Mouse (Mus musculus): ENCODE data around the gene Cfap97.
"Not testable (repeated sequence)": the region's sequence is repeated elsewhere in the genome, so short reads cannot be mapped to it uniquely, and the experiment has no call there.

Gene Cfap97

DNA sequence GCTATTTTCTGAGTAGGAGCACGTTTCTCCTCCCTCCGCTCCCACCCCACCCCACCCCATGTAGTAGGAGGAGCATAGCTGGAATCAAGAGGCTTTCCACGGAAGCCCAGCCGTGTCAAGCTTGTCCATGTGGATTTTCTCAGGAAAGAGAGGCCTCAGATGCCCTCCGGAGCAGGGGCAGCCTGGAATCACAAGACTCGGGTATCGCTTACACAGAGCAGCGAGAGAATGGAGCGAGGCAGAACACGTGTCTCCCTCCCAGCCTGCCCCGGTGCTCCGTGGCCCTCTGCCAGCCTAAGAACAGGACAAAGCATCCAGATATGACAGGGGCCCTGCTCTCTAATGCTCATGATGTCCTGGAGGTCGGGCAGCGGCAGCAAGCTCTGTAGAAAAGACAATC lies 65.3 kb downstream of the Cfap97 start:
- DNase-seq (ENCODE audit: extremely low spot score, low read depth, low spot score) = no peak

DNA sequence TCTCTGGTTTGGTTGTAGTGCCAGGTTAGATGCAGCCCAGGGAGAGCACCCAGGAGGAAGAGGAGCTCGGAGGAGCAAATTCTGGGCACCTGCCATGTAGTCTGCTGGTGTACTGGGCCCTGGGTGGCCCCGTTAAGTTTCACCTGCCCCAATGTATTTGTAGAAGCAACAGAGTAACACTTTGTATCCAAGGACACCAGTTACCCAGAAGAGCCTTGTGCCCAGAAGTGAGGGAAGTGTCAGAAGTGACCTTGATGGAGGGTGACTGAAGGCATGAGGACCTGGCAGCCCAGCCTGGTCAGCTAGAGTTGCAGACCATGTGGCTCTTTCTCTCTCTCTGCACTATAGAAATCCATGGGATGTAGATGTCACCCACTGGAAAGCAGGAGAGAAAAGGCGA lies 69.0 kb downstream of the Cfap97 start:
- no peak for DNase-seq (ENCODE audit: extremely low spot score, low read depth, low spot score)

- no peak for DNase-seq (ENCODE audit: extremely low spot score, low read depth, low spot score)
These were observed 73.9 kb downstream of the Cfap97 start for GRCm38 (mm10) chr8:46225501-46225900.

DNA sequence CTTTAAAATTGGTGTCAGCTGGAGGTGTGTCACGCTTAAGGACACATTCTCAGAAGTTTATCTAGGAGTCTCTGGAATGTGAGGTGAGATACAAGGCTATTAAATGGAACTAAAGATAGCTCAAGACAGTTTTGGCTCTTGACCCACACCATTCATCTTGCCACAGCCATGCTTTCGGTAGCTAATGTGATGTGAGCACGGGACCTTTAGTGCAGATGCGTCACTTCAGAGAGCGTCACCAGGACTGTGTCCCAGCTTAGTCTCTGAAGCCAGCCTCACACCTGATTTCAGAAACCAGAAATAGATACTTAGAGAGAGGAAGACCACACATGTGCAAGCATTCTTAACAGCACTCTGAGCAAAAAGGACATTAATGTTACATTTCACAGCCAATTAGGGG lies 75.1 kb downstream of the Cfap97 start:
- DNase-seq (ENCODE audit: extremely low spot score, low read depth, low spot score) = no peak

GRCm38 (mm10) chr8:46231968-46232367 lies 80.4 kb downstream of the Cfap97 start:
- DNase-seq (ENCODE audit: extremely low spot score, low read depth, low spot score) = not testable (repeated sequence)

DNA sequence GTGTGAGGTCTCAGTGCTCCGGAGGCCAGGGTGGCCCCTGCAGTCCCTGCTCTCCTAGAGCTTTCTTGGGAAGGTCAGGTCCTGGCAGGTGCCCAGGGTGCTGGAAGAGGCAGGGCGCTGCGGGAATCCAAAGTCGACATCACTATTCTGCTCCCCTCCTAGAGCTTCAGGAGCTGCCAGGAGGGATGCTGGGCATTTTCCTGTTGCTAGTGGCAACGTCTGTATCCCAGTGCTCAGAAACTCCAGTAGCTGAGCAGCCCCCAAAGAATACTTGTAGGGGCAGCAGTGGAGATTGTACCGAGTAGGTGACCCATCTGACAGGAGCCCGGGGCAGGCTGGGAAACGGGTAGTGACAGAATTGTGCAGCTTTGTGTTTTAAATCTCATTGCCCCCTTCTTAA lies 81.2 kb downstream of the Cfap97 start:
- no peak for DNase-seq (ENCODE audit: extremely low spot score, low read depth, low spot score)

DNA sequence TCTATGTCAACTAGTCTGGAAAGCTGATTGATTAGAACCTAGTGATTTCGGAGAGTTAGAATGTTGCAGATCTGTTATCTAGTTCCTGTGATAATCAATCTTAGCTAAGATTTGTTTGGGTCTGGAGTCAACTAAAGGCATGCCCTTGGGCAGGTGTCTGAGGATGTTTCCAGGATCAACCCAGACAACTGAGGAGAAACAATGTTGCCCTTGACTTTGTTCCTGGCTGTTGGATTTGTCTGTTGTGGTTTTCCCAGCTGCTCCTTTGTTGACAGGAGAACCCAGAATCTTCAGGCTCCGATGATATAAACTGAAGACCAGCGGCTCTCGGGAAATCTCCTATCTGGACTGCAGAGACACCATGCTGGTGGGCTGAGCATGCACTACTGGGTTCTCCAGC lies 83.2 kb downstream of the Cfap97 start:
- no peak for DNase-seq (ENCODE audit: extremely low spot score, low read depth, low spot score)

DNA sequence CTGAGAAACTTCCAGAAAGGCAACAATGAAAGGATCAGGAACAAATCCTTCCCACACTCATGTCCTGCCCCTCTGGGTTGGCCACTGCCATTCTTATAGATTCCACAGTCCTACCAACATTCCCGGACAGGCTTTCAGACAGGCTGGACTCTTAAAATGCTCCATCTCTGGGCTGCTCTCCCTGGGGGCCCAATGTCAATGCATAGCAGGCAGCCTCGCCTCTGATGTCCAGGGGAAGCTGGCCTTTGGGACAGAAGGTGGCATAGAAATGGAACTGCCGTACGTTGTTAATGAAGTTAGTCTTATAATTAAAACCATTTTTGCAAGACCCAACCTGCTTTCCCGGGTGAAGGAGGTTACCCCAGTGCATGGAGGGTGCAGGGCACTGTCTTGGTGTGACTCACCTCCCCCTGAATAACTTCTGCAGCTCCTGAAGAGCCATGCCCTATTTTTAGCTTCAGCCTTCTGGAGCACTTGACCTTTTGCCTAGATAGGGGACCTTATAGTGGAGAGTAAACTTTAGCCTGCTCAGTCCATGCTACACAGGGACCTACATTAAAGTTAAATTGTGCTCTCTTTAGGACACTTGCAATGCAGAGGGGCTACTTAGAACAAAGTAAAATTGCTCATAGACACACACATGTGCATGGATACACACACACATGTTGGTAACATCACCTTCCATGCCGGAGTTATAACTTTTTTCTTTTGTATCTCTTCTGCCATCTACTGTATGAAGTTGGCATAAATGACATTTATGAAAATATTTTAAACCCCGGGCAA lies 85.1 kb downstream of the Cfap97 start:
- no peak for DNase-seq (ENCODE audit: extremely low spot score, low read depth, low spot score)

DNA sequence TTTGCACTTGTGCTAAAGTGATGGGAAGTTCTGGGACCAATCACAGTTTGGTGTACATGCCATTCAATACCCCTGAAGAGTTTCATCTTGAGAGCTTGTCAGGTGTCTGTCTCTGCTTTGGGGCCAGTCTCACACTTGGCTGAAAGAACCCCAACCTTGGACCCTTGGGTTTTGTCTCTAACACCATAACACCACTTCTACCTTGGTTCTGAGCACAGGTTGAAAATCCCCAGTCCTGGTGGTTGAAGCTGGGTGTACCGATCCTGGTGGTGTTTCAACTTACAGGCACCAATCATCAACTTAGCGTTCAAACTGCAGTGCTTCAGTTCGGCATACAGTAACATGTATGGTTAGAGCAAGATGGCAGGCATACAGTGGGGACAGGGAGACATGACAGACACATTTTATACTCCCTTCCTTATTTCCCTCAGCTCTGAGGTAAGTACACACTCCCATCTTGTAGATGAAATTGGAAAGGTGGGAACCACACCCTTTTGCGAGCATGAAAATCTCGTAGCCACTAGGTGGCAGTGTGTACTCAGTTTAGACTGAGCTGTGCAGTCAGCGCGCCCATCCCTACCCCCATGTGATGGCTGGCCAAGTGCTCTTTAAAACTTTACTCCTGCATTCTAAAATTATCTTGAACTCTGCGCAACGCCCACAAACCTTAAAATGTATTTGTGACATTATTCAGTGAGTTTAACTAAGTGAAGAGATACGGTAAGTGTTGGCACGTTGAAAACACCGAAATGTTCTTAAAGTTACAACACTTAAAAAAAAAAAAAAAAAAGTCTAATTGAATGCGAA lies 90.2 kb downstream of the Cfap97 start:
- peak; percentile 84 for DNase-seq (ENCODE audit: extremely low spot score, low read depth, low spot score)

GRCm38 (mm10) chr8:46242946-46243345 lies 91.4 kb downstream of the Cfap97 start:
- DNase-seq (ENCODE audit: extremely low spot score, low read depth, low spot score) = no peak
